Mouse (Mus musculus) cerebellum, postnatal 4 days (tissue): ENCODE measurements at regions not wholly inside any gene's neighbourhood (a gene's known extent, or its start where the extent isn't known, plus 50 kb on each side); places are given as distances from the start of the nearest gene placed in this dataset.
A peak's percentile ranks its signal among the peaks of the same experiment; 100 is the strongest.

ENCODE experiments used
- DNase-seq, 2 experiments: peaks; one replicate each; pipeline ENCODE4 v3.0.0; 2022; ENCODE audit warnings: low spot score in 2 of 2, mixed read lengths in 1 of 2

- DNase-seq: peak in 1 of 2 experiments; percentile 53
These were observed 54.2 kb upstream of the Rfpl4b start for GRCm38 (mm10) chr10:38875667-38876245.

- no peak for DNase-seq
These were observed 57.7 kb upstream of the Rfpl4b start for GRCm38 (mm10) chr10:38879271-38879670.

GRCm38 (mm10) chr10:38880642-38881187 lies 59.1 kb upstream of the Rfpl4b start:
- no peak for DNase-seq

- DNase-seq: no peak
These were observed 60.6 kb upstream of the Rfpl4b start for GRCm38 (mm10) chr10:38882154-38882553.

GRCm38 (mm10) chr10:38883816-38884599 lies 62.4 kb upstream of the Rfpl4b start:
- DNase-seq: no peak

GRCm38 (mm10) chr10:38884641-38885040 lies 63.1 kb upstream of the Rfpl4b start:
- DNase-seq: no peak

GRCm38 (mm10) chr10:38886441-38886840 lies 64.9 kb upstream of the Rfpl4b start:
- DNase-seq: no peak

GRCm38 (mm10) chr10:38887896-38888295 lies 66.3 kb upstream of the Rfpl4b start:
- DNase-seq: no peak

GRCm38 (mm10) chr10:38894706-38895105 lies 70.6 kb upstream of the Lama4 start:
- DNase-seq: no peak

- DNase-seq: no peak
These were observed 69.7 kb upstream of the Lama4 start for GRCm38 (mm10) chr10:38895656-38896055.

GRCm38 (mm10) chr10:38897573-38897972 lies 67.7 kb upstream of the Lama4 start:
- peak in 1 of 2 experiments; percentile 10 for DNase-seq

GRCm38 (mm10) chr10:38906121-38906520 lies 59.2 kb upstream of the Lama4 start:
- no peak for DNase-seq

- DNase-seq: no peak
These were observed 57.5 kb upstream of the Lama4 start for GRCm38 (mm10) chr10:38907835-38908234.

GRCm38 (mm10) chr10:38908277-38908676 lies 57.0 kb upstream of the Lama4 start:
- peak in 1 of 2 experiments; percentile 54 for DNase-seq

- DNase-seq: no peak
These were observed 56.1 kb upstream of the Lama4 start for GRCm38 (mm10) chr10:38909152-38909732.

GRCm38 (mm10) chr10:38909843-38910242 lies 55.5 kb upstream of the Lama4 start:
- no peak for DNase-seq

- DNase-seq: no peak
These were observed 52.3 kb upstream of the Lama4 start for GRCm38 (mm10) chr10:38913013-38913412.
